Mouse (Mus musculus): Measurements from ENCODE around the gene H1fx. TPM values are rescaled to one million over a fixed set of nuclear protein-coding genes. Genes with fewer than 3 reads are reported as not detected.

Gene H1fx
- polyA plus RNA-seq, 1 experiment from 2014 or later = 27.8 TPM

DNA sequence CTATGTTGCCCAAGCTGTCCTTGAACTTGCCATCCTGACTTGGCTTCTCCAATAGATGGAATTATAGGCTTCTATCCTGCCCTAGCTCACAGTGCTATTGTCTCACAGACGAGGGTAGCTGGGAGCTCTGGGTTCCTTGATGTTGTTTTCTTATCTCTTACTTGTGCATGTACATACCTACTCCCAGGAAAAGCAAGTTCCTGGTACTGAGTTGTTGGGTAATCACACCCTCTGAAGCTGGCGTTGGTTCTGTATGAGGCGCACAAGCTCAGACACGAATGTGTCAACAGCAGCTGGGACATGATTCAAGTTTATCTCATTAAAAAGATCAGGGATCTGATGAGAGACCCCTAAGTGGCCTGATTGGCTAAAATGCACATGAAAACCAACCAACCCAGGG, 22.0 kb upstream of the H1fx start:
- ATAC-seq (ENCODE audit: low FRiP score, low read depth) = no peak
- H3K36me3 ChIP-seq = peaks cover 90% of the 10 kb centered on the region

DNA sequence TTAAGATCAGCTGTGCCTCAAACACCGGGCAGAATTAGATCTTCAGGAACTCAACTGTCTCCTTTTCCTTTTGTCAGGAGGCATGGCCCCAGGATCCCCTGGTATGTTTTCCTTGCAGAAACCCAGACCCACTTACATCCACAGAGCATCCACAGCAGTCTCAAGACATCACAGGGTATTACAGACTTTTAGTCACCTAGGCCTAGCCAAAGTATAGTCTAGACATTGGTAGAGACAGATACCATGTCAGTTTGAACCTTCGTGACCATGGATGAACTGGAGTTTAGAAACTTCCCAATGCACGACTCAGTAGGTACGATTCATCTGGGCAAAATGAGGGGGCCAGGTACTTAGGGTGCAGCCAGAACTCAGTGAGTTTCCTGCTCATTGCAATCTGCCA, 16.9 kb upstream of the H1fx start:
- H3K4me2 ChIP-seq (replicated peaks) = no peak overlapping the region
- no peak overlapping the region for H3K27ac ChIP-seq
- WGBS = 92% methylated on average over 4 of the region's 4 CpGs
- no peak for ATAC-seq (ENCODE audit: low FRiP score, low read depth)
- no peaks in the 10 kb centered on the region for H3K27me3 ChIP-seq
- peaks cover 55% of the 10 kb centered on the region for H3K36me3 ChIP-seq
- H3K4me1 ChIP-seq = peaks cover 12% of the 10 kb centered on the region
- H3K9me3 ChIP-seq = no peaks in the 10 kb centered on the region
- no peak overlapping the region for H3K4me3 ChIP-seq
- H3K9ac ChIP-seq = no peak overlapping the region

More for the DNA sequence above, 22.0 kb upstream of the H1fx start:
- Histone ChIP-seq H3K4me1 (no peaks in the 10 kb centered on the region), H3K27me3 (no peaks in the 10 kb centered on the region), H3K4me3 (no peak overlapping the region), H3K27ac (no peak overlapping the region), H3K9me3 (no peaks in the 10 kb centered on the region), H3K4me2 (replicated peaks) (no peak overlapping the region), H3K9ac (no peak overlapping the region)
- WGBS = 84% methylated on average over 4 of the region's 4 CpGs

DNA sequence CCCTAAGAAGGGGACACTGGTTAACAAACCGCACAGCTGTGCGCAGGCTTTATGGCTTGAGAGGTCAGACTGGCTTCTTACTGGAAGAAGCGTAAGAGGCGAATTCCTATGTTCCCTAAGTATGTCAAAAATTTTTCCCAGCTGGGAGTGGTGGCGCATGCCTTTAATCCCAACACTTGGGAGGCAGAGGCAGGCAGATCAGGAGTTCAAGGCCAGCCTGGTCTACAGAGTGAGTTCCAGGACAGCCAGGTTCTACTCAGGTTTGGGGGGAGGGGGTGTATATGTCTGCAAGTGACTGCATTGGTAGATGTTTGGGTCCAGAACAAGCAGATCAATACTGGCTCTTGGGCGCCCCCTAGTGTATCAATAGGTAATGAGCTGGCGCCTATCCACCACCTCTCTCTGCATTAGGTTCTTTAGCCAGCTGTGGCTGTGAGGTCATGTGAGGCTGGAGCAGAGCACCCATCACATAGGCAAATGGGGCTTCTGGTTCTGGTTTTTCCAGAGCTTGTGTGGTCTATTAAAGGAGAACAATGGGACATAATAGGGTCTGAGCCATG, 16.3 kb upstream of the H1fx start:
- H3K36me3 ChIP-seq = peaks cover 50% of the 10 kb centered on the region
- H3K27ac ChIP-seq = no peak overlapping the region
- H3K4me2 ChIP-seq (replicated peaks) = no peak overlapping the region
- H3K9ac ChIP-seq = no peak overlapping the region
- 58% methylated on average over 7 of the region's 7 CpGs for WGBS
- peaks cover 18% of the 10 kb centered on the region for H3K4me1 ChIP-seq
- no peaks in the 10 kb centered on the region for H3K9me3 ChIP-seq
- no peak overlapping the region for H3K4me3 ChIP-seq
- no peaks in the 10 kb centered on the region for H3K27me3 ChIP-seq
- no peak; the same call in 1 of the 2 replicates for ATAC-seq (ENCODE audit: low FRiP score, low read depth)

DNA sequence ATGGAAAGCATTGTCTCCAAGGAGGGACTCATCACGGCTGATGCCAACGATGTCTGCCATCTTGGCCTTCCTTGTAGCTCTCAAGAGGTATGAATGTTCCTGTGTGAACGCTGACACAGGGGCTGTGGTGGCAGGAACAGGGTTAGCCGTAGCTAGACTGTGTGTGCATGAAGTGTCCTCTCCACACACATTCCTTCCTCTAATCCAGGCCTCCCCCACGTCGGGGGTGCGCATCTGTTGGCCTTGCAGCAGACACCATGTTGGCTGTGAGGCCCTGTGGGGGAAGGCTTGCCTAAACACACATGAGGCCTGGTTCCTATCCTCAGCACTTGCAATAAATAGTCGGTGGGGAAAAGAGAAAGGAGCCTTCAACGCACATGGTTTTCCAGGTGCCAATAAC, 15.2 kb upstream of the H1fx start:
- no peak for ATAC-seq (ENCODE audit: low FRiP score, low read depth)
- H3K27me3 ChIP-seq = no peaks in the 10 kb centered on the region
- H3K4me1 ChIP-seq = peaks cover 26% of the 10 kb centered on the region
- H3K4me3 ChIP-seq = no peak overlapping the region
- H3K9ac ChIP-seq = no peak overlapping the region
- H3K36me3 ChIP-seq = peaks cover 38% of the 10 kb centered on the region
- 72% methylated on average over 9 of the region's 9 CpGs for WGBS
- no peak overlapping the region for H3K27ac ChIP-seq
- H3K4me2 ChIP-seq (replicated peaks) = no peak overlapping the region
- no peaks in the 10 kb centered on the region for H3K9me3 ChIP-seq

DNA sequence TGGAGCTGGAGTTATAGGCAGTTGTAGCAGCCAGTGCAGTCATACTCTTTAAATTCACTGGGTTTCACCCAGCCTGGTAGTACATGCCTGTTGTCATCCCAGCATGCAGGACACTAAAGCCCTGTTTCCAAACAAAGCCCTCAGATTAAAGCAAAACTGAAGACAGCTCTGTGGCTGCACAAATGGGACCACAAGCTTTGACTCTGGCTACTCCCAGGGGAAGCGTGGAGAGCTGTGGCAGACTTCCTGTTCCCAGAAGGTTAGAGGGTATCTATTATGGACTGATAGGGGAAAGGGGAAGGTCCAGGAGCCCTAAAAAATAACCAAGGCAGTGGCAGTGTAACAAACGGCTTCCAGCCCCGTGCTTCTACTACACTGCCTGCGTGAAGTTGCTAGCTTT, 14.1 kb upstream of the H1fx start:
- Histone ChIP-seq H3K9ac (no peak overlapping the region), H3K4me1 (peaks cover 26% of the 10 kb centered on the region), H3K4me3 (no peak overlapping the region), H3K36me3 (peaks cover 28% of the 10 kb centered on the region), H3K9me3 (no peaks in the 10 kb centered on the region), H3K27ac (no peak overlapping the region), H3K27me3 (no peaks in the 10 kb centered on the region), H3K4me2 (replicated peaks) (no peak overlapping the region)
- WGBS = 82% methylated on average over 4 of the region's 4 CpGs
- no peak for ATAC-seq (ENCODE audit: low FRiP score, low read depth)

DNA sequence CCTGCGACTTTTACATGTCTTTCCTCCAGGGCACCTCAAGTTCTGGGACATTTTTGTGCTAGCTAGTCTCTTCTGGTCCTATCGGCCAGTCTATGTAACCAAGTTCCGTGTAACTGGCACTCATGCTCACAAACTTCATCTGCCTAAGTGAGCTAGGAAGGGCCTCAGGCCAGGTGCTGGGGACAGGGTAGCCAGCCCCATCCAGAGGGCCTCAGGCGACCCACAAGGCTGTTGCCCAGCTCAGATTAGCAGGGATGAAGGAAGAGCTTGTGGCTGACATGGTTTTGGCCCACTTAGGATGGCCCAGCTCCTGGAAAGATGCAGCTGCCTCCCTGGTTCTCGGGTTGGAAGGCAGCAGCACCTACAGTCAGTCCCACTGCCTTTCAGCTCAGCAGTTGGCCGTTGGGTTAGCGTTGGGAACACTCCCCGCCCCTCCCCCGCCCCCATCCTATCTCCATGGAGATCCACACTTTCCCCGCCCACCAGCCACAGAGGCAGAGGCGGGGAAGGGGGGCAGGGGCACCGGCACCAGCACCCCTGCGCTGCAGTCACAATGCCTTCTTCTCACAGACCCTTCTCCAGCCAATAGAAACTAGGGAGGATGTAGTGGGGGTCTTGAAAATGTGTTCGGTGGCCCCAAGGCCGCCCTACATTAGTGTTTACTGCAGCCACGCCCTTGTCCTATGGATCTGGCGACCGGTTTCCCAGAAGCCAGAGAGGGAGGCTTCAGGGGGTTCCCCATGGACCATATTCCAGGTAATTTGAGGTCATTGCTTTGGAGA, 12.5 kb upstream of the H1fx start:
- peaks cover 20% of the 10 kb centered on the region for H3K36me3 ChIP-seq

DNA sequence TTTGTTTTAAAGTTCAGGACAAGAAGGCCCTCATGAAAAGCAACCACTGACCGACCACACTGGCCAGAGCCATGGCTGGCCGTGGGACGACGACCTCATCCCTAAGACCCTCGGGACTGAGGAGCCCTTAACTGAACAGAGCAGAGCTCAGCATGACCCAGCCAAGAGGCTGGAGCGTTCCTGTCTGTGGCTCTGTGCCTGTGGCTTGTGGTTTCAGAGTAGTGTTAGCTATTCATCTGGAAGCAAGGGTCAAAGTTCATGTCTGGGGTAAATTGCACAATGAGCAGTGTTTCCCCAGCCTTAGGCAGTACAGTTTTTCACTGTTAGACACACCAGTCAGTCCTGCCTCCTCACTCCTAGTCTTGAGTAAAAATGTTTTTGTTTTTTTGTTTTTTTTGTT, 11.3 kb upstream of the H1fx start:
- WGBS = 27% methylated on average over 6 of the region's 6 CpGs
- Histone ChIP-seq H3K4me2 (replicated peaks) (no peak overlapping the region), H3K27me3 (no peaks in the 10 kb centered on the region), H3K9me3 (no peaks in the 10 kb centered on the region), H3K27ac (no peak overlapping the region), H3K9ac (no peak overlapping the region), H3K4me3 (no peak overlapping the region), H3K4me1 (peaks cover 26% of the 10 kb centered on the region), H3K36me3 (peaks cover 23% of the 10 kb centered on the region)
- ATAC-seq (ENCODE audit: low FRiP score, low read depth) = no peak

More for the DNA sequence above, 12.5 kb upstream of the H1fx start:
- Histone ChIP-seq H3K9ac (peak overlapping the region; percentile 53), H3K4me2 (replicated peaks) (peak overlapping the region; percentile 61), H3K27me3 (no peaks in the 10 kb centered on the region), H3K27ac (peak overlapping the region; percentile 74), H3K4me3 (peak overlapping the region; percentile 36), H3K4me1 (peaks cover 26% of the 10 kb centered on the region), H3K9me3 (no peaks in the 10 kb centered on the region)
- WGBS = 4% methylated on average over 18 of the region's 18 CpGs
- ATAC-seq (ENCODE audit: low FRiP score, low read depth) = peak; percentile 90

DNA sequence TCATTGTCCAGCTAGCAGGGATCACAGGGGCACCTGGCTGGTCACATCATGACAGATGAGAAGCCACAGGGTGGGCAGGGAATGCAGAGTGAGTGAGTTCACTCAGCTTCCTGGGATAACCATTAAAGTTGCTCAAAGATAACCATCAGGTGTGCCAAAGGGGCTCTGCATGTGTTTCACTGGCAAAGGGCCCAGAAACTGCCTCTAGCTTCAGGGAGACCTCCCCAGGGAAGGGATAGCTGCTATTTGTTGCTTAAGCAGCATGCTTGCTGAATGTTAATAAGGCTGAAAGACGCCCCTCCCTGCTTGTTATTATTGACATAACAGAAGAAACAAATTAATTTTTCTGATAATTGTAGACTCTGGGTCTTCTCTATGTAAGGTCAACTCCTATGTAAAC, 10.4 kb upstream of the H1fx start:
- Histone ChIP-seq H3K4me1 (peaks cover 26% of the 10 kb centered on the region), H3K27me3 (no peaks in the 10 kb centered on the region), H3K27ac (no peak overlapping the region), H3K4me2 (replicated peaks) (no peak overlapping the region), H3K36me3 (peaks cover 31% of the 10 kb centered on the region), H3K9me3 (no peaks in the 10 kb centered on the region), H3K4me3 (no peak overlapping the region), H3K9ac (no peak overlapping the region)
- WGBS = 86% methylated on average over 1 of the region's 1 CpGs
- ATAC-seq (ENCODE audit: low FRiP score, low read depth) = no peak

DNA sequence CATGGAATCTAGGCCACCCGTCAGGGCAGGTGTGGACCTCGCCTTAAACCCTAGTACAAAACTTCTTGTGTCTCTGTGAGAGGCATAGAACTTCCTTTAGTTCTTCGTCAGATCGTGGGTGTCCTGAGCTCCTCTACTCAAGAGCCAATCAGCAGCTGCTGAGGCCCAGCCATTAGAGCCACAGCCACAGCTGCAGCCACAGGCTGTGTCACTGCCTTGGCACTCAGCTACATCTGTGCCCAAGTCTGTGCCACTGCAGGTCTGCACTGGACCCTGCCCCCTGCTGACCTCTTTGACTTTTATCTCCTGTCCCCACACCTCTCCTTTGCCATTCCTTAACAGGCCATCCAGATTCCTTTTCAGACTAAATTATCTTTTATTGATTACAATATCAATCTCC, 9.8 kb upstream of the H1fx start:
- H3K36me3 ChIP-seq = peaks cover 30% of the 10 kb centered on the region
- peaks cover 26% of the 10 kb centered on the region for H3K4me1 ChIP-seq
- no peak overlapping the region for H3K4me3 ChIP-seq
- H3K4me2 ChIP-seq (replicated peaks) = no peak overlapping the region
- H3K9ac ChIP-seq = no peak overlapping the region
- H3K9me3 ChIP-seq = no peaks in the 10 kb centered on the region
- 82% methylated on average over 4 of the region's 4 CpGs for WGBS
- H3K27me3 ChIP-seq = no peaks in the 10 kb centered on the region
- H3K27ac ChIP-seq = no peak overlapping the region
- no peak for ATAC-seq (ENCODE audit: low FRiP score, low read depth)

DNA sequence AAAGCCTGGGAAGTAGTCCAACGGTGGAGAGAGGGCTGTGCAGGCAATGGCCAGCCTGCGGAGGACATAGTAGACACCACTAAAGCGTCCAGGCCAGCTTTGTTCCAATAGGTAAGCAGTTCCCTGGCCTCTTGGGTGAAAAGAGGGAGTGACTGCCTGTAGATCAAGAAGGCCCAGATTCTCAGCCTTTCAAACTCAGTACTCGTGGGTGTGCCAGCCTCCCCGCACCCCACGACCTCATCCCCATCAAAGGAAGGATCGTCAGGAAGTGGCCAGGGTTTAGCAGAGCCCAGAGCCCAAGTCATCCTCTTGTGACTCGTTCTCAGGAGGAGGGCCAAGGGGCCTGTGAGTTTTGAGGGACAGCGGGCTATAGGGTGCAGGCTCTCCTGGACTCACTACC, 1.1 kb upstream of the H1fx start:
- Histone ChIP-seq H3K4me2 (replicated peaks) (peak overlapping the region; percentile 80), H3K27ac (no peak overlapping the region), H3K4me1 (peaks cover 20% of the 10 kb centered on the region), H3K9me3 (no peaks in the 10 kb centered on the region), H3K36me3 (peaks cover 34% of the 10 kb centered on the region), H3K4me3 (peak overlapping the region; percentile 98), H3K9ac (peak overlapping the region; percentile 97), H3K27me3 (no peaks in the 10 kb centered on the region)
- WGBS = 72% methylated on average over 9 of the region's 9 CpGs
- ATAC-seq (ENCODE audit: low FRiP score, low read depth) = no peak

DNA sequence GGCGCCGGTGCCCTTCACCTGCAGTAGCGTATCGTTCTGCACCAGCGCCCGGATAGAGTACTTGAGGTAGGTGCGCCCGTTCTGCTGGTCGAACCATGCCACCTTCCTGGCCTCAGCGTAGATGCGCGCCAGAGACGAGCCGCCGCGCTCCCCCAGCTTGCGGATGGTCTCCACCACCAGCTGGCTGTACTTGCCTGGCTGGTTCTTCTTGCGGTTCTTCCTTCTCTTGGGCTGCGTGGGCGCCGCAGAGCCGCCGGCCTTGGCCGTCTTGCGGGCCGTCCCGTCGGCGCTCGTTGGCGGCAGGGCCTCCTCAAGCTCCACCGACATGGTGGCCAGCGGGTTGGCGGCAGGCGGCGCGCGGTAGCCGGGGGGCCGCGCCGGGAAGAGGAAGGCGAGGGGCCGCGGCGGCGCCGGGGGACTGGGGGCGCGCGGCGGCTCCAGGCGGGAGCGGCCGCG, 379 bp downstream of the H1fx start:
- Histone ChIP-seq H3K4me3 (peak overlapping the region; percentile 98), H3K9me3 (no peaks in the 10 kb centered on the region), H3K4me2 (replicated peaks) (peak overlapping the region; percentile 80), H3K4me1 (peaks cover 20% of the 10 kb centered on the region), H3K36me3 (peaks cover 22% of the 10 kb centered on the region), H3K9ac (peak overlapping the region; percentile 97), H3K27ac (peak overlapping the region; percentile 94), H3K27me3 (no peaks in the 10 kb centered on the region)
- 0% methylated on average over 33 of the region's 56 CpGs for WGBS
- peak; percentile 34 for ATAC-seq (ENCODE audit: low FRiP score, low read depth)

DNA sequence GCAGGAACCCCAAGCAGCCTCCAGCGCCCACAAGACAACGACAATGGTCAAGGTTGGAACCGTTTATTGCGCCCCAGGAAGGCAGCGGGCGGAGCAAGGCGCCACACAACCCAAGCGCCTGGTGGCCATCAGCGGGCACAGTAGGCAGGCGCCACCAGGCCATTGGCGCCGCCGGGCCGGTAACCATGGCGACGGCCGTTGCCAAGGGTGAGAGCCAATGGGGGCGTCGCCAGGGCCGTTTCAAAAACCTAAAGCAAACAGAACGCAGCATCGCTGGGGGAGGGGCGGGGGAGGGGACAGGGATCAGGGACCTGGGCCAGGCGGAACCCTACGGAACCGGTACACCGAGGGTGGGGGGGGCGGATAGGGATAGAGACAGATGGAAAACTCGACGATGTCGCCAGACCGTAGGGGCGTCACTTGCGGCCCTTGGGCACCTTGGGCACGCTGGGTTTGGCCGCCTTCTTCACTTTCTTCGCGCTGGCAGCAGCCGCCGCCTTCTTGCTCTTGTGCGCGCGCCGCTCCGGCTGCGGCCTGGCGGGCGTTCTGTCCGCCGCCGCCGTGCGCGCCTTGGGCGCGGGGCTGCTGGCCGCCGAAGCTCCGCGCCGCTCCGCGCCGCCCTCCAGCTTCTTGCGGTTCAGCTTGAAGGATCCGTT, 935 bp downstream of the H1fx start:
- Histone ChIP-seq H3K27me3 (no peaks in the 10 kb centered on the region), H3K4me3 (peak overlapping the region; percentile 98), H3K9ac (peak overlapping the region; percentile 97), H3K36me3 (peaks cover 18% of the 10 kb centered on the region), H3K27ac (peak overlapping the region; percentile 94), H3K4me1 (peaks cover 20% of the 10 kb centered on the region), H3K9me3 (no peaks in the 10 kb centered on the region), H3K4me2 (replicated peaks) (peak overlapping the region; percentile 80)
- peak; percentile 74 for ATAC-seq (ENCODE audit: low FRiP score, low read depth)
- under 1% methylated on average over 65 of the region's 66 CpGs for WGBS

Data from limb, embryonic 13.5 days (tissue).